Mouse (Mus musculus) mesoderm, embryonic 11.5 days (tissue): ENCODE data around the gene Reep6.
A peak's percentile ranks its signal among the peaks of the same experiment; 100 is the strongest.

Experiments
- DNase-seq: peaks from one replicate; pipeline ENCODE4 v3.0.0-alpha.2; 2012; ENCODE audit warnings: low read depth, low spot score

Reep6 gene

DNA sequence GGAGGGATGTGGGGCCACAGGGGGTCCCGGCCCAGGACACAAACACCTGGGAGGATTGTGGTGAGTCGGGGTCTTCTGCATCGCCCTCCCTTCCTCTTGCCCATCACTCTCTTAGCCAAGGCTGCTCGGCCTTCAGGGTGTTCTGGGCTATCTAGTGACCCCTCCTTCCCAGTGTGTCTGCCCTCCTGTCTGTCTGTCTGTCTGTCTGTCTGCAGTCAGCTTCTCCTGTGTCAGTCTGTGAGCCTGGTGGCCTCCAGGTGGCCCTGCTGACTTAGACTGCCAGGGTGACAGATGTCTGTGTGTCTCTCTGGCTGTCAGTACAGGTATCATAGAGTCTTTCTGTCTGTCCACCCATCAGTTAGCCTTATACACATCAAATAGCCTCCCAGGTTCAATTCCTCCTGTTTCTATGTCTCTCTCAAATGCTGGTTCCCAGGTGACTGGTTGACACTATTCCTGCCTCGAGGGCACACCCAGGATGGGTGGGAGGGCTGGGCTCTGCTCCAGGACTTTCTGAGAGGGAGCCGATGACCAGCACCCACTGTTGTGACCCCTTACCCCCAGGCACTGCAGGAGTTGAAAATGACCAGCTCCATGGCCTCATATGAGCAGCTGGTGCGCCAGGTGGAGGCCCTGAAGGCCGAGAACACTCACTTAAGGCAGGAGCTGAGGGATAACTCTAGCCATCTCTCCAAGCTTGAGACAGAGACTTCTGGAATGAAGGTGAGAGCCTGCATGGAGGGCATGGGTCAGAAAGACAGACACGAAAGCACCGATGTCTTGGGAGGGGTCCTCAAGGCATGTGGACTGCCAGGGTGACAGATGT is 28.3 kb upstream of the Reep6 start:
- no peak for DNase-seq

DNA sequence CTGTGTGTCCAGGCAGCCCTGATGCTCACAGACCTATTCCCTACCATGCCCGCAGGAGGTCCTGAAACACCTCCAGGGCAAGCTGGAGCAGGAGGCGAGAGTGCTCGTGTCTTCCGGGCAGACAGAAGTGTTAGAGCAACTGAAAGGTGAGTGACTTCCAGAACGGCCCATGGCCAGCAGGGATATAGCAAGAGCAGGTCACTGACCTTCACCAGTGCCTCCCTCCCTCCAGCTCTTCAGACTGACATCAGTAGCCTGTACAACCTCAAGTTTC is 27.7 kb upstream of the Reep6 start:
- no peak for DNase-seq

DNA sequence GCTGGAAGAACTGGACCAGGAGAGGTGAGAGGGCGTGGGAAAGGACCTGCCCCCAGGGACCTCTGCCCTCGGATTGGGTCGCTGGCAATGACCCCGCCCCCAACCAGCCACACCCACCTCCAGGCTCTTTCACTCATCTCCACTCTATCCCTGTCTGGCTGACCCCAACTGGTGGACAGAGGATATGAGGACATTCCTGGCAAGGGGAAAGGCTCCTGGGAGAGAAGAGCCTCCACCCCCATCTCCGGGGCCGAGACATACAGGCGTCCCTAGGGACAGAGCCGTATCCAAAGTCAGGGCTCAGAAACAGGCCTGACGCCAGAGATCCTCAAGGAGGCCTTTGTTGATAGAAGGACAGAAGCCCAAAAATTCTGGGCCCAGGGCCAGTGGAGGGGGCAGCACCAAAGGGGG is 27.3 kb upstream of the Reep6 start:
- DNase-seq: peak; percentile 45

DNA sequence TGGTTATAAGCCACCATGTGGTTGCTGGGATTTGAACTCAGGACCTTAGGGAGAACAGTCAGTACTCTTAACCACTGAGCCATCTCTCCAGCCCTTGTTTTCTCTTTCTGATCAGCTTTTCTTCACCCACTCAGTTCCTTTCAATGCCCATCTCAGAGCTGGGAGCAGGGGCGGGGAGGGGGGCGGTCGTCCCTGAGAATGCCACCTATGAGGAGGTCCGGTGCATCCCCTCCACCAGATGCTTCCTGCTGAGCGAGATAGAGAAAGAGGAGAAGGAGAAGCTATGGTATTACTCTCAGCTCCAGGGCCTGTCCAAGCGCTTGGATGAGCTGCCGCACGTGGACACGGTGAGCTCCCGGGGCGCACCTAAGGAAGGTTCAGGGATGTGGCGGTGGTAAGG is 25.3 kb upstream of the Reep6 start:
- DNase-seq: no peak

DNA sequence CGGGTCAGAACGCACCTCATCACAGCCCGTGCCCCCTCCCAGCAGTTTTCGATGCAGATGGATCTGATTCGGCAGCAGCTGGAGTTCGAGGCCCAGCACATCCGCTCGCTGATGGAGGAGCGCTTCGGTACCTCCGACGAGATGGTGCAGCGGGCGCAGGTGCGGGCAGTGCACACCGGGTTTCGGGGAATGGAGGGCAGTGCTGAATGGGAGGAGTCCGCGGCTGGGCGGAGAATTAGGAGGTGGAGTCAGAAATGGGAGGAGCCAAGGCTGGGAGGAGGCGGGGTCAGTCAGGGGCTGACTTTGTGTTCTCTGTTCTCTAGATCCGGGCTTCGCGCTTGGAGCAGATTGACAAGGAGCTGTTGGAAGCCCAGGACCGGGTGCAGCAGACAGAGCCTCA is 24.9 kb upstream of the Reep6 start:
- DNase-seq: peak; percentile 34

DNA sequence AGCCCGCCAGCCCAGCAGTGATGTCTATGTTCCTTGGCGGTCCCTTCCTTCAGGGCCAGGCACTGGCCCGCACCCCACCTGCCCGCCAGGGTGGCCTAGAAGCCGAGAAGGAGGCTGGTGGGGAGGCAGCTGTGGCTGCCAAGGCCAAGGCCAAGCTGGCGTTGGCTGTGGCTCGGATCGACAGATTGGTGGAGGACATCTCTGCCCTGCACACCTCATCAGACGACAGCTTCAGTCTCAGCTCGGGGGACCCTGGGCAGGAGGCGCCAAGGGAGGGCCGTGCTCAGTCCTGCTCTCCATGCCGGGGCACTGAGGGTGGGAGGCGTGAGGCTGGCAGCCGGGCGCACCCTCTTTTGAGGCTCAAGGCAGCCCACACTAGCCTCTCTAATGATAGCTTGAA is 18.2 kb upstream of the Reep6 start:
- DNase-seq: no peak

DNA sequence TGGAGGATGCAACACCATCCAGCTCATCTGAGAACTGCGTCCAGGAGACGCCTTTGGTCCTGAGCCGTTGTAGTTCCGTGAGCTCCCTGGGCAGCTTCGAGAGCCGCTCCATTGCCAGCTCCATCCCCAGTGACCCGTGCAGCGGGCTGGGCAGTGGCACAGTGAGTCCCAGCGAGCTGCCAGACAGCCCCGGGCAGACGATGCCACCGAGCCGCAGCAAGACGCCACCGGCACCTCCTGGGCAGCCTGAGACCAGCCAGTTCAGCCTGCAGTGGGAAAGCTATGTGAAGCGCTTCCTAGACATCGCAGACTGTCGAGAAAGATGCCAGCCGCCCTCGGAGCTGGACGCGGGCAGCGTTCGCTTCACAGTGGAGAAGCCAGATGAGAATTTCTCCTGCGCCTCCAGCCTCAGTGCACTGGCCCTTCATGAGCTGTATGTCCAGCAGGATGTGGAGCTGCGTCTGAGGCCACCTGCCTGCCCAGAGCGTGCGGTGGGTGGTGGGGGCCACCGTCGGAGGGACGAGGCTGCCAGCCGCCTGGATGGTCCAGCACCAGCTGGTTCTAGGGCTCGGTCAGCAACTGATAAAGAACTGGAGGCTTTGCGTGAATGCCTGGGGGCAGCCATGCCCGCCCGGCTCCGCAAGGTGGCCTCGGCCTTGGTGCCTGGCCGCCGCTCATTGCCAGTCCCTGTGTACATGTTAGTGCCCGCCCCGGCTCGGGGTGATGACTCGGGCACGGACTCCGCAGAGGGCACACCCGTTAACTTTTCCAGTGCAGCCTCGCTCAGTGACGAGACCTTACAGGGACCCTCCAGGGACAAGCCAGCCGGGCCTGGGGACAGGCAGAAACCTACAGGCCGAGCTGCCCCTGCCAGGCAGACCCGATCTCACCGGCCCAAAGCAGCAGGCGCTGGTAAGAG is 16.9 kb upstream of the Reep6 start:
- DNase-seq: no peak

DNA sequence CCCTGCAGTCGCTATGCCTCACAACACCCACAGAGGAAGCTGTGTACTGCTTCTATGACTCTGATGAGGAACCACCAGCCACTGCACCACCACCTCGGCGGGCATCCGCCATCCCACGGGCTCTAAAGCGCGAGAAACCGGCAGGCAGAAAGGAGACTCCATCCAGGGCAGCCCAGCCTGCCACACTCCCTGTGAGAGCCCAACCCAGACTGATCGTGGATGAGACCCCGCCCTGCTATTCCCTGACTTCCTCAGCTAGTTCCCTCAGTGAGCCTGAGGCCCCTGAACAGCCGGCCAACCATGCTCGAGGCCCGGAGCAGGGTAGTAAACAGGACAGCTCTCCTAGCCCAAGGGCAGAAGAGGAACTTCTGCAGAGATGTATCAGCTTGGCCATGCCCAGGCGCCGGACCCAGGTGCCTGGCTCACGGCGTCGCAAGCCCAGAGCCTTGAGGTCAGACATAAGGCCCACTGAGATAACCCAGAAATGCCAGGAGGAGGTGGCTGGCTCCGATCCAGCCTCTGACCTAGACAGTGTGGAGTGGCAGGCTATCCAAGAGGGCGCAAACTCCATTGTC is 16.0 kb upstream of the Reep6 start:
- no peak for DNase-seq

DNA sequence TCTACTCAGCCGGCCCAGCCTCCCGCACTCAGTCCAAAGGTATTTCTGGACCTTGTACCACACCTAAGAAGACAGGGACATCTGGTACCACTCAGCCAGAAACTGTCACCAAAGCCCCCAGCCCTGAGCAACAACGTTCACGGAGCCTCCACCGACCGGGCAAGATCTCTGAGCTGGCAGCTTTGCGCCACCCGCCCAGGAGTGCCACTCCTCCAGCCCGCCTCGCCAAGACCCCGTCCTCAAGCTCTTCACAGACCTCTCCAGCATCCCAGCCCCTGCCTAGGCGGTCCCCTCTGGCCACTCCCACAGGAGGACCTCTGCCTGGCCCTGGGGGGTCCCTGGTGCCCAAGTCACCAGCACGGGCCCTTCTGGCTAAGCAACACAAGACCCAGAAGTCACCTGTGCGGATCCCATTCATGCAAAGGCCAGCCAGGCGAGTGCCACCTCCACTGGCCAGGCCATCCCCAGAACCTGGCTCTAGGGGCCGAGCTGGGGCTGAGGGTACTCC is 15.2 kb upstream of the Reep6 start:
- no peak for DNase-seq

DNA sequence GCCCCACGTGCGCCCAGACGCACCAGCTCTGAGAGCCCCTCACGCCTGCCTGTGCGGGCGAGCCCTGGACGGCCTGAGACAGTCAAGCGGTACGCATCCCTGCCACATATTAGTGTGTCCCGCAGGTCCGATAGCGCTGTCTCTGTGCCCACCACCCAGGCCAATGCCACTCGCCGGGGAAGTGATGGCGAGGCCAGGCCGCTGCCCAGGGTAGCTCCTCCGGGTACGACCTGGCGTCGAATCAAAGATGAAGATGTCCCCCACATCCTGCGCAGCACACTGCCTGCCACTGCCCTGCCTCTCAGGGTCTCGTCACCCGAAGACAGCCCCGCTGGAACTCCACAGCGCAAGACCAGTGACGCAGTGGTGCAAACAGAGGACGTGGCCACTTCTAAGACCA is 14.4 kb upstream of the Reep6 start:
- no peak for DNase-seq

DNA sequence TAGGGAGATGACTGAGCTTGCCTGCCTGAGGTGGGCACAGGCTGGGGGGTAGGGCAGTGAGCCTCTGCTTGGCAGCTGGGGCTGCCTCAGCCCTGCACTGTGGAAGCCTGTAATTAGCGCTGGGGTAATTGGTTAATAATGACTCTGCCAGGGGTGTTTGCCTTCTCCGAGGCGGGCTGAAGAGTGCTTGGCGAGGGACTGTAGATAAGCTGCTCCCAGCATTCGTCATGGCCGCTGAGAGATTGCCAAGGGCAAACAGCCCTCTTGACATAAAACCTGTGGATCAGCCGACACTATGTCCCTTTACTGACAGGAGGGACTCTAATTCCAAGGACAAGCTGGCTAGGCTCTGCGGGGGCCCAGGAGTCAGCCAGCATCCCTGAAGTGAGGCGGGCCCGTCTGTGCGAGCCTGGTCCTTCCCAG is 13.4 kb upstream of the Reep6 start:
- no peak for DNase-seq

DNA sequence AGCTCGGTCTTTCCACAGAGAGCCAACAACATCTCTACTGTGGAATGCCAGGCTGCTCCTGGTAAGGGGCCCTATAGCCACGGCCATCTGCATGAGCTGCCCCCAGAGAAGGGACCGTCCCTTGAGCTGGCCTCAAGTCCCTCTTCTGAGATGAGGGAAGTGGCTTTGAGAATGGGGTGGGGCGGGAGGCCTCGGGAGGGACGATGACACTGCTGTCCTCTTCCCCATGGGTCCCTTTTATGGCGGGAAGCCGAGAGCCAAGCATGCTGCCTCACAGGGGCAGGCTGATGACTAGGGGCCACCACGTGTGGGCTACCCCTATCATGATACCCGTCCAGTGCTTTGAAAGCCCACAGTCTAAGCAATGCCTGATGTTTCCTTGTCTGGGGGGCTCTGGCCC is 12.7 kb upstream of the Reep6 start:
- DNase-seq: no peak

DNA sequence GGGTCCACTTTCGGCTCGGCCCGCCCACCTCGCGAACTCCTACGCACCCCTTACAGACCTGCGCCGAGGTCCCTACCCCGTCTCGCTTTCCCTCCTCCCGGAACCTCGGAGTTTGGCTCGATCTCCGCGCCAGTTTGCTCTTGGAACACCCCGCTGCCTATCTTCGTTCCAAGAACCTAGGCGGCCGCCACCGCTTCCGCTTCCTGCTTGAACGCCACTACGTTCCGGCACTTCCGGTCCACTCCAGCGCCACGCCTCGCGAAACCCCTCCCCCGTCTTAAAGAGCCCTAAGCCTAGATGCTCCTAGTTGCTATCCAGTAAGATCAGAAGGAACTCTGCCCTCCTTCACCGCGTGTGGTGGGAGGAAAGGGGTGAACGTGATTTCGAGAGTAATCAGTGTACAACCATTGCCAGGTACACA is 9.4 kb upstream of the Reep6 start, which contains the start of gene 2310011J03Rik:
2310011J03Rik (minus strand) TSS at position 198 of the 421 bp plus-strand sequence.
- peak; percentile 92 for DNase-seq

DNA sequence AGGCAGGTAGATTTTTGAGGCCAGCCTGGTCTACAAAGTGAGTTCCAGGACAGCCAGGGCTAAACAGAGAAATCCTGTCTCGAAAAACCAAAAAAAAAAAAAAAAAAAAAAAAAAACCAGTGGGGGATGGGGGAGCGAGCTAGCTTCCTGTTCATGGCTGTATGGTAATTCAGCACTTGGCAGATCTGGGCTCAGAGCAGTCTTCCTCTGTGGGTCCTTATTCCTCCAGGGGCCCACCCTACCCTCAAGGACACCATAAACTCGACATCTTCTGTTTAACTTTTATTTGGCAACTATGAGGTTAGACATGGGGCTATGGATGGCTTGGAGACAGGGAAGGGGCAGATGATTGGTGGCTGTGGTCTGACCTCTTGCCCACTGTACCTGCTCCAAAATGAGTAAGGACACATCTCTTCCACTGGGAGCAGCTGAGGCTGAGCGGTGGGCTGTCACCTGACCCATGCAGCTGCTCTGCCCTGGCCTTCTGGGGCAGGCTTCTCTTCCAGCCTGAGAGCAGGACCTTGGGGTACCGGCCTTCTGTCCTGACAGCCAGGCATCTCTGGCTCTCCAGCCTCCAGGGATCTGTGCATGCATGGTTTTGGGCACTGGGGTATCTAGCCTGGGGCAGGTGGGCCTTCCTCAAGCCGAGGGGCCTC is 8.6 kb upstream of the Reep6 start:
- DNase-seq: no peak

DNA sequence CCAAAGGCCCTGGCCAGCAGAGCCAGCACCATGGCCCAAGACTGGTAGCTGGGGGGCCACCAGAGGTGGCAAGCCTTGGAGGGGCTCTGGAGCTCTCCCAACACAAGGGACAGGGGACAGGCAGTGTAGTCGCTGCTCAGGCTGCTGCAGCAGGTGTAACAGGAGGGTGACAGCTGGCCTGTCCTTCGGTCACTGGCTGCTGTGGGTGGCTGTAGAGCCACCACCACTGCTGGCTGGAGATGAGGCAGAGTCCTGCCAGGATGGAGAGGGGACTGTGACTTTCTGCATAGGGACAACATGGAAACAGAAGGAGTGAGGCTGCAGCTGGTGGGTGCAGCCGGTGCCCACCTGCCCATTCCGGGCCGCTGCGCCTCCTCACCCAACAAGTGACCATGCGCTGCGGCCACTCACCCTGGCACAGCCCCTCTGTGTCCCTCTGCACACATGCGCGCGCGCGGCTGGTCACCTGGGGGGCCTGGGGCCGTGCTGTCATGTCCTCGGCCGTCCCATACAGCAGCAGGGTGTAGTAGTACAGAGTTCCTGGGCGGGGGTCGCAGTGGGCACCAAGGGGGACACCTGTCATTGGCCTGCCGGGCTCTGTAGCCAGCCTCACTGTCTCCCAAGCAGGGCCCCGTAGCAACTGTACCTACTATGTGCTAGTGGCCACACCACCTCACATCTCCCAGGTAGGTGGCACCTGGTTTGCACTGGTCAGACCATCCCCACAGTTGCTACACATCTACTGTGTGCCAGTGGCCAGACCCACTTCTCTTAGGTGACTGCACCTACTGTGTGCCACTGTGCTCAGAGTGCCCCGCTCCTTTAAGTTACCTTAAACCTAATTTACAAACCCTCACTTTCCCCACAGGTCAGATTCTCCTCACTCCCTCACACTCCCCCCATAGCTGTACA is 7.8 kb upstream of the Reep6 start:
- no peak for DNase-seq

DNA sequence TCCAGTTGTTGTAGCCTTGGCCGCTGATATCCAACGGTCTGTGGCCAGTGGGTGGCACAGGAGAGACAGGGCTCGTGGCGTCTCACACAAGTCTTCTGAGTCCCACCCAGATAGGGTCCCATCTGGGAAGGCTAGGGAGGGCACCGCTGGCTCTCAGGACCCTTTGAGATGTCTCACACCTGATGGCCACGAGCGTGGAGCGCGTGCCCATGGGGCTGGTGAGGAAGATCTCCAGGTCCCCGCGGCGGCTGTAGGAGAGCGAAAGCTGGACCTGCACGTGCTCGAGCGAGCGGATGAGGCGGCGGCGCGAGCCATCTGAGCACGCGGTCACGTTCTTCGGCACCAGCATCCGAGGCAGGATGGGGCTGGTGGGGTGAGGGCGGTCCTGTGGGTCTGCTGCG is 6.9 kb upstream of the Reep6 start:
- DNase-seq: no peak

DNA sequence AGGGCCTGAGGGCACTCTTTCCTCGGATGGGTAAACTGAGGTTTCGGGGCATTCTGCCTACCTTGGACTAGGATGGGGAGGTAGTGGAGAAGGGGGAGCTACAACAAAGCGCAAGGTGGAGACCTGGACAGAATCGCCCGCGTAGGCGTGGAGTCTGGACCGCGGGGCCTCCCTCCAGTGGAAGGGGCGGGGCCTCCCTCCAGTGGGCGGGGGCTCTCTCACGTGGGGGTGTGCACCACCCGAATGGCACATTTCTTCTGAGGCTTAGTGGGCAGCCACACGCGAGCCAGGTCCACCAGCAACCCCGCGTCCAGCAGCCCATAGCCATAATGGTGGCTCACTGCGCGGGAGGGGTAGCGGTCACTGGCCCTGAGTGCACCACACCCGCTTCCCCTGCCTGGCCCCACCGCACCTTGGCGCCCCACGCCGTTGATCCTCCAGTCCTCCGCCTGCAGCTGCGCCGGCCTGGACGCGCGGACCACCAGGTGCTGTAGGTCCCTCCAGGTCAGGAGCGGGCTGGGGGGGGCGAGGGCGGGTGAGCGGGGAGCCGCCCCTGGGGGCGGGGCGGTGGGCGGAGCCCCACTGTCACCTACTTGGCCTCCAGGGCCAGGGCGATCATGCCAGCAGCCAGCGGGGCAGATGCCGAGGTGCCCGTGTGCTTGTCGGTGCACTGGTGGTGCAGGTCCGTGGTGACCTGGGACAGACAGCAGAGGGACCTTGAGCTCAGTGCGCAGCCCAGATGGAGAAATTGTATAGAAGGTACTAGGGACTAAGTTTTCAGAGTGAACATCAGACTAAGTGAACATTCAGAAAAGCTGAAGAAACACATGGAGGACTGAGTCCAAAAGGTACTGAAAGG is 6.3 kb upstream of the Reep6 start:
- peak; percentile 49 for DNase-seq

DNA sequence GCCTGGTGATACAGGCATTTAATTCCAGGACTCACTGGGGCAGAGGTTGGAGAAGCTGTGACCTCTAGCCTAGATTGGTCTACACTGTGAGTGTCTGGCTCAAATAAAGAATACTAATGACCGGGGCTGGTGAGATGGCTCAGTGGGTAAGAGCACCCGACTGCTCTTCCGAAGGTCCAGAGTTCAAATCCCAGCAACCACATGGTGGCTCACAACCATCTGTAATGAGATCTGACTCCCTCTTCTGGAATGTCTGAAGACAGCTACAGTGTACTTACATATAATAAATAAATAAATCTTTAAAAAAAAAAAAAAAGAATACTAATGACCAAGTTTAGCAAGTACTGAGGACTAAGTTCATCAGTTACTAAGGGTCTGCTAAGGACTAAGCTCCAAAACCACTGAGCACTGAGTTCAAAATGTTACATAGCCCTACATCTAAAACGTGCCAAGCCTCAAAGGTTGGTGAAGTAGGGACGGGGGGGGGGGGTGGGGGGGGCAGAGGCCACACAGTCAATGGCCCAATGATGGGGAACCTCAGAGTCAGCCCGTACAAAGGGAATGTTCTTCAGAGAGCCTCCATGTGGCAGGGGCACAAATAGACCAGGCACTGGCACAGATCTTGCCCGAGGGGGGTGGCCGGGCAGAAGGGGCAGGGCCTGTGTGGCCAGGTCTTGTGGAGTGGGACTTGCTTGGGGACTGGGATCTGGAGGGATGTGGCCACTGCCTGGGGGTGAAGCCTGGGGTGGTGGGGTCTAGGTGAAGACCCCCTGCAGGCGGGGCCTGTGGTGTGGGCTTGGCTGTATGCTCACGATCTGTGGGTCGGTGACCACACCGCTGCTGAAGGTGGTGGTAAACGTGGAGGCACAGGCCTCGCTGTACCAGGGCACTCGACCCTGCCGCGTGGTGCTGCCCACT is 5.4 kb upstream of the Reep6 start:
- DNase-seq: no peak

DNA sequence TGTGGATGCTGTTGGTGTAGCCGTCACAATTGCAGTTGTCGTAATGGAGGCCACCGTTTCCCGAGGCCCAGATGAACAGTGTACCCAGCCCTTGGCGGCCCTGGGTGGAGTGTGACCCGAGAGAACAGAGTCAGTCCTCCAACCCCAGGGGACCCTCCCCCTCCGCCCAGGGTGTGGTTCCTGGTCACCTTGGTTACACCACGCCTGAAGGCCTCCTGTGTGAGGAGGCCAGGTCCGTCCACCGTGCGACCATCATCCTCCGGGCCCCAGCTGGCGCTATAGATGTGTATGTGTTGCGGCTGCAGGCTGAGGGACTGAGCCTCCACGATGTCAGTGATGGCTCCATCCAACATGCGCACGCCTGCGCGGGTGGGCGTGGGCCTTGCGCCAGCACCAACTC is 4.7 kb upstream of the Reep6 start:
- no peak for DNase-seq
